Mouse (Mus musculus) cerebellum, adult 2 months (tissue): ENCODE results near the gene Nos2. TPM values are rescaled to one million over a fixed set of nuclear protein-coding genes. Genes with fewer than 3 reads are reported as not detected.

Source experiments
- DNase-seq, 2 experiments: peaks; one replicate each; pipeline ENCODE4 v3.0.0; 2021
- H3K27ac ChIP-seq: fragments of 200-500 bp; 2 replicates; pipeline ENCODE4 v1.5.1; 2012; ENCODE audit warnings: low read length, control low read depth, inconsistent platforms; ENCODE audit not compliant: insufficient read depth
- H3K27me3 ChIP-seq: fragments of 200-500 bp; 2 replicates; pipeline ENCODE4 v1.6.1; 2012; ENCODE audit warnings: inconsistent platforms, mild to moderate bottlenecking, low read length, moderate library complexity; ENCODE audit not compliant: control insufficient read depth, insufficient read depth
- H3K4me1 ChIP-seq: fragments of 200-500 bp; 2 replicates; pipeline ENCODE4 v1.6.1; 2011; ENCODE audit warnings: low read length; ENCODE audit not compliant: control insufficient read depth, insufficient read depth
- H3K4me3 ChIP-seq: fragments of 200-500 bp; replicated peaks from 2 replicates; pipeline ENCODE3; 2011; ENCODE audit warnings: mild to moderate bottlenecking, low read depth, low read length, control low read depth; ENCODE audit not compliant: insufficient read depth
- CTCF ChIP-seq: fragments of 200-500 bp; IDR thresholded peaks from 2 replicates; pipeline ENCODE4 v1.5.1; 2011; ENCODE audit warnings: low read depth, mild to moderate bottlenecking, control low read depth, low read length, moderate library complexity, borderline replicate concordance; ENCODE audit not compliant: insufficient read depth
- POLR2A ChIP-seq: fragments of 200-500 bp; IDR thresholded peaks from 2 replicates; pipeline ENCODE4 v1.6.1; 2011; ENCODE audit warnings: low read length, control low read depth, borderline replicate concordance; ENCODE audit not compliant: insufficient read depth
- WGBS: fragments of 180-500 bp; shearing (Covaris S2); methylation state at CpG from one replicate; pipeline ENCODE4 v1.1.7; 2018; 5-methylcytosine and 5-hydroxymethylcytosine counted together
- polyA plus RNA-seq: library from polyadenylated mRNA; depleted of rRNA; stranded (reverse); fragments of >200 nt; gene quantifications from 2 replicates; pipeline ENCODE4 v1.2.3, GENCODE M21; 2012

Nos2 gene
- polyA plus RNA-seq, 1 experiment: 0.65 TPM

DNA sequence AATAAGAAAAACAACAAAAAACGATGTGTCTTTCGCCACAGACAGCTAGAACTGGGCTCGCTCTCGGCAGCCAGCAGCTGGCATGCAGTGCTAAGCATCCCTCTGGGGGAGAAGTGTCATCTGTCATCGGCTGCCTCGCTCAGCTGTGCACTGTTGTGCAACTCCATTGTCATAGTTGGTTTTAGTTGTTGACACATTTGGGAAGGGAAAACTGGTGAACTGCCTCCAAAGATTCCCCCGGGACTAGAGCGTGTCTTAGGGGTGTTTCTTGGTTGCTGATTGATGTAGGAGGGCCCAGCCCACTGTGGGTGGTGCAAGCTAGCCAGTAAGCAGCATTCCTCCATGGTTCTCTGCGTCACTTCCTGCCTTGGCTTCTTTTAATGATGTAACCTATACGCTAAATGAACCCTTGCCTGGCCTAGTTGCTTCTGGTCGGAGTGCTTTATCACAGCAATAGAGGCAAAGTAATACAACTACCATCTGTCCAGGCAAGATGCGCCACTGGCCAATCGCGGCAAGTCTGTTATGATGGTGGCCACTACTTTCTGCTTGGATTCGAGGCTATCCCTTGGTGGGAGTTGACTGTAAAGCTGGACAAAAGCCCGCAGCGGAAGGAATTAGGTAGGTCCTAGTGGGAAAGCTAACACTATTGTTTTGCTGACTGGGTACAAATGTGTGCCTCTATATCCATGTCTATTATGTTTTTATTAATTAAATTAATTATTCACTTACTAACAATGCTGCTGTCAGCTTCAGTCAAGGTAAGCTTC, 53.0 kb downstream of the Nos2 start:
- no peak overlapping the region for H3K27ac ChIP-seq
- H3K27me3 ChIP-seq: no peaks in the 10 kb centered on the region
- 47% methylated on average over 17 of the region's 17 CpGs for WGBS
- H3K4me1 ChIP-seq: no peaks in the 10 kb centered on the region
- no peak for DNase-seq
- H3K4me3 ChIP-seq: no peak overlapping the region
- TF ChIP-seq CTCF (no peak), POLR2A (no peak)

DNA sequence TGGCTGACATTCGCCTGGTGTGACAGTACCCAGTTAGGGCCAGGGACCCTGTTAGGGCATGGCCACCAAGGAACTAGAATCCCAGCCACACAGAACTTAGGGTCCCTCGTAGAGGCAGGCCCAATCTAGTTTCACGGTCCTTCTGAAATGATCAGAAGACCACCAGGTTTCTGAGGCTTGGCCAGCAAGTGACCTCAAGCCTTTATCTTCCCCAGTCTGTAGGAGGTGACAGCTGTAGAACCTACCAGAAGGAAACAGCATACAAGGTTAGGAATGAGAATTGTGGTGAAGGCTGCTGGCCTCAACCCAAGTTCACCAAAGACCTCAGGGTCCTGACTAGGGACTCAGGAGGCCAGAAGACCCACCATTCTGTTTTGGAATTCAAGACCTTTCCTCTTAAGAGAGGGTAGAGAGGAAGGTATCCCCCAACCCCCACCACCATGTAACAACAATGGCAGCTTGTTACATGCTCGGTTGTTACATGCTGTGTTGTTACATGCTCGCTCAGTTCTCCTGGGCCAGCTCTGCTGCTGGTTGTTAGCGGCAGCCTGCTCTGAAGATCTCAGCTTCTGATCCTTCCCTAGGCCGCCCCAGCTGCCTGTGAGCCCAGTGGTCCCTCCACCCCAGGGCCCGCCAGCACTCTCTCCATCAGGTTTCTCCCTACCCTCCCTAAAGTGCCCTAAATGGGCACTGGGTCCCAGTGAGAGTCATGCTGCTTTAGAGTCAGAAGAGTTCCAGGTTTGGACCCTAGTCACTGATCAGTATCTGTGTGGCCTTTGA, 56.3 kb downstream of the Nos2 start:
- Histone ChIP-seq H3K27me3 (no peaks in the 10 kb centered on the region), H3K4me1 (no peaks in the 10 kb centered on the region), H3K27ac (no peak overlapping the region), H3K4me3 (no peak overlapping the region)
- no peak for DNase-seq
- TF ChIP-seq POLR2A (no peak), CTCF (no peak)
- 76% methylated on average over 8 of the region's 8 CpGs for WGBS

DNA sequence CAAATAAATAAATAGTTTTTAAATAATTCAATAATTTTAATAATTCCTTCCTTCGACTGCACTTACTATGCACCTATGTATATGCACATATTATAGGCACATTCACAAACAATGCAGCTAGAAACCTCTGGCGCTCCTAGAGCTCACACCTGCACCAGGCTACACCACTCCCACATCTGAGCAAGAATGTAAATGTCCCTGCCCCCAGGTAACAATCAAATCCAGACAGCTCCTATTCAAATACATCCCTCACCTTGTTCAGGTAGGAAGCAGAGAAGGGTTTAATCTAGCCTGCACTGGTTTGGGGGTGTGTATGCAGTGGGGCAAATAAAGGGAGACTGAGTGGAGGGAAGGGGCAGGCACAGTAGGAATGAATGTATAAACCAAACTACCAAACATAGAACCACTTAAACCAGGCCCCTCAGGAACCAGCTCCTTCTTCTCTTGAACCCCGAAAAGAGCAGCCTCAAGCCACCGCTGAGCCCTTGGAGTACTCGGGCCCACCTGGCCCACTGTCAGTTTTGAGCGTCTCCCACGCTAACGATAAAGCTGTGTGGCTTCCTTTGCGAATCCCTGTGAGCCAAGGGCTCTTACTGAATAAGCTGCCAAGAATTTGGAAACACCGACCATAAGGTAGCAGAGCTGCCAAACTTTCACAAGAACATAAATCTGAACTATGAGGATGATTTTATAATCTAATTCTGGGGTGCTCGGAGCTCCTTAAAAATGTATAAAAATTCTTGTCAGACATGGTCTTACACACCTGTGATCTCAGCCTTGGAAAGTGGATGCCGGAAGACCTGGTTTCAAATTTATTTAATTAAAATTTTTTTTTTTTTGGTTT, 57.8 kb downstream of the Nos2 start:
- Histone ChIP-seq H3K27me3 (no peaks in the 10 kb centered on the region), H3K27ac (no peak overlapping the region), H3K4me1 (no peaks in the 10 kb centered on the region), H3K4me3 (no peak overlapping the region)
- TF ChIP-seq CTCF (no peak), POLR2A (no peak)
- WGBS: 46% methylated on average over 12 of the region's 12 CpGs
- no peak for DNase-seq

DNA sequence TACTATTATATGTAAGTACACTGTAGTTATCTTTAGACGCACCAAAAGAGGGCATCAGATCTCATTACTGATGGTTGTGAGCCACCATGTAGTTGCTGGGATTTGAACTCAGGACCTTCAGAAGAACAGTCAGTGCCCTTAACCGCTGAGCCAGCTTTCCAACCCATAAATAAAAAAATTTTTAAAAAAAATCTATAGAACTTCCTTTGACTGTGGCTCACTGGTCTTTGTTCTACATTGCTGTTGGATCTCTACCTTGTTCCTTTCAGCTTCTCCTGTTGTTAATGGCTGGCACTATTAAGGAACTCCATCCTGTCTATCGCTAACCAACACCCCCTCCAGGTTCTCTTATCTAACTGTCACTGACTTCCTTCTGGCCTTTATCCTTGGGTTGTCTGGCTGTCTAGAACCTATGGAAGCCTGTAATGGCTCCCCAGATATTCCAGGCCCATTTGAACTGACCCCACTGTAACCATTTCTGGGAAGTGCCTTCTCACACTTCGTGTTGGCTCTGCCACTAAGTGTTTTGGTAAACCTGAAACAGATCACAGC, 59.6 kb downstream of the Nos2 start:
- Histone ChIP-seq H3K27me3 (no peaks in the 10 kb centered on the region), H3K27ac (no peak overlapping the region), H3K4me1 (no peaks in the 10 kb centered on the region), H3K4me3 (no peak overlapping the region)
- TF ChIP-seq CTCF (no peak), POLR2A (no peak)
- DNase-seq: no peak
- 86% methylated on average over 4 of the region's 4 CpGs for whole genome bisulfite sequencing

- DNase-seq: no peak
These were observed 61.5 kb downstream of the Nos2 start for GRCm38 (mm10) chr11:78982042-78982441.

DNA sequence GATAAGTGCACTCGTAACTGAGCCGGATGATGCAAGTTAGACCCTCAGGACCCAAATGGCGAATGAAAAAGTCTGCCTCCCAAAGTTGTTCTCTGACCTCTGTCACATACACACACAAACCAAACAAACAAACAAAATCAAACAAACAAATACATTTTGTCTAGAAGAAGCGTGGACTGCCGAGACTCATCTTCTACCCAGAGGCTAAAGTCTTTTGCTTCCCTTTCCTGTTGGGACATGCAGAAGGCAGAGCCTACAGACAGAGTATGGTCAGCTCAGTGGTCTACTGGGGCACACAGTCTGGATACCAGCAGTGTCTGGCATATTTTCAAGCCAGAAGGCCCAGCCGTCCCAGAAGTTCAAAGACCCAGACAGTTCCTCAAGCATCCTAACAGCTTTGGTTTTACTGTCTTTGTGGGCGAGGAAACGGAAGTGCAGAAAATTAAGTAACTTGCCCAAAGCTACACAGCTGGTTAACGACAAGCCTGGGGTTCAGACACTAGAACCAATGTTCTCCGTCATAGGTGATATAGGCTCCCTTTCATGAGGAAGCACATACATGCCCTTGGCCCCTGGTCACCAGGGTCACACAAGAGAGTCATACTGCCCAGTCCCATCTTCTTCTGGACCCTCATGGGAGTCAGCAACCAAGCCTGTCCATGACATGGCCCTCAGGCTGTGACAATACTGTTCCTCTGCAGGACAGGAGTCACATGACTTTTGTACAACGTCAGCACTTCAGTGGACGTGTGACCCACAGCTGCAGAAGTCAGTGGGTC, 62.1 kb downstream of the Nos2 start:
- H3K4me1 ChIP-seq: no peaks in the 10 kb centered on the region
- no peaks in the 10 kb centered on the region for H3K27me3 ChIP-seq
- H3K4me3 ChIP-seq: no peak overlapping the region
- H3K27ac ChIP-seq: no peak overlapping the region
- no peak for DNase-seq
- 79% methylated on average over 12 of the region's 12 CpGs for WGBS
- TF ChIP-seq POLR2A (no peak), CTCF (no peak)

More at GRCm38 (mm10) chr11:78982042-78982441, 61.5 kb downstream of the Nos2 start:
- 88% methylated on average over 2 of the region's 2 CpGs for WGBS
- Histone ChIP-seq H3K27ac (no peak overlapping the region), H3K27me3 (no peaks in the 10 kb centered on the region), H3K4me1 (no peaks in the 10 kb centered on the region), H3K4me3 (no peak overlapping the region)
- no peak for TF ChIP-seq CTCF
- TF ChIP-seq POLR2A: no peak

GRCm38 (mm10) chr11:78983539-78983938, 63.0 kb downstream of the Nos2 start:
- Histone ChIP-seq H3K27ac (0 out of 2 replicates have a peak overlapping the region, but pooled peaks have one; percentile 6), H3K4me3 (no peak overlapping the region), H3K4me1 (no peaks in the 10 kb centered on the region), H3K27me3 (no peaks in the 10 kb centered on the region)
- TF ChIP-seq CTCF (no peak), POLR2A (no peak)
- no peak for DNase-seq
- 87% methylated on average over 7 of the region's 7 CpGs for WGBS
